Mouse (Mus musculus) stomach, postnatal 0 days (tissue): ENCODE data around the gene Calu.

Source experiments
- CTCF ChIP-seq: IDR thresholded peaks from 2 replicates; pipeline ENCODE4 v1.5.1; 2016; ENCODE audit warnings: antibody characterized with exemption, low read depth, mild to moderate bottlenecking, moderate library complexity
- EP300 ChIP-seq: optimal IDR thresholded peaks from 2 replicates; pipeline ENCODE3; 2016; ENCODE audit warnings: antibody characterized with exemption

DNA sequence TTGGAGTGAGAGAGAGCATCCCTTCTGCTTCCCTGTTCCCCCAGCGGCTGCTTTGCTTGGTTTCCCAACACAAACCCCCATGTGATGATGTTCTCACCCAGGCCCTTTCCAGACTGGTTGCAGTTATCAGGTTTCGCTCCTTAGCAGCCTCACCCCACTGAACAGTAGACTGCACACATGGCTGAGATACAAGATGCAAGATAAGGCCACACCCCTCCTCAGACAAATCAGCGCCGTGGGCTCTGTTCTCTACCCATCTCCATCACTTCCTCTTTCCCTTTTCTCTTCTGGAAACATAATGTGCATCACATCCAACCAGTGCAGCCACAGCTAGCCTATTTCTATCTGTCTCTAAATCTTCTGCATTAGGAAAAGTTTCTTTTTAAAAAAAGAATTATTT, 18.4 kb upstream of the Calu start:
- TF ChIP-seq CTCF, result no peak
- no peak for TF ChIP-seq EP300
